Mouse (Mus musculus) heart, embryonic 12.5 days (tissue): ENCODE results near the gene Gm43951. TPM values are rescaled to one million over a fixed set of nuclear protein-coding genes. Genes with fewer than 3 reads are reported as not detected.
"Not testable (repeated sequence)": the region's sequence is repeated elsewhere in the genome, so short reads cannot be mapped to it uniquely, and the experiment has no call there.

Source experiments
- ATAC-seq: fragments of 200-750 bp; cut with Nextera tagmentation; 2 replicates; pipeline ENCODE4 v1.8.0; 2017; ENCODE audit warnings: moderate TSS enrichment, moderate library complexity; ENCODE audit not compliant: insufficient number of reproducible peaks, low FRiP score
- H3K27ac ChIP-seq: fragments of 300-500 bp; sonication (generic); 2 replicates; pipeline ENCODE4 v1.5.1; 2016; ENCODE audit warnings: mild to moderate bottlenecking, moderate library complexity; ENCODE audit not compliant: poor library complexity, severe bottlenecking
- H3K27me3 ChIP-seq: fragments of 300-500 bp; sonication (generic); replicated peaks from 2 replicates; pipeline ENCODE4 v1.6.1; 2016; ENCODE audit warnings: mild to moderate bottlenecking, moderate library complexity
- H3K36me3 ChIP-seq: fragments of 300-500 bp; sonication (generic); 2 replicates; pipeline ENCODE4 v1.6.1; 2016; ENCODE audit warnings: mild to moderate bottlenecking, moderate library complexity
- H3K4me1 ChIP-seq: fragments of 300-500 bp; sonication (generic); replicated peaks from 2 replicates; pipeline ENCODE4 v1.6.1; 2016; ENCODE audit warnings: mild to moderate bottlenecking
- H3K4me2 ChIP-seq: fragments of 300-500 bp; sonication (generic); 2 replicates; pipeline ENCODE4 v1.6.1; 2016; ENCODE audit warnings: mild to moderate bottlenecking, moderate library complexity
- H3K4me3 ChIP-seq: fragments of 300-500 bp; sonication (generic); 2 replicates; pipeline ENCODE4 v1.5.1; 2016; ENCODE audit warnings: mild to moderate bottlenecking
- H3K9ac ChIP-seq: fragments of 300-500 bp; sonication (generic); 2 replicates; pipeline ENCODE4 v1.6.1; 2016; ENCODE audit warnings: mild to moderate bottlenecking, moderate library complexity
- H3K9me3 ChIP-seq: fragments of 300-500 bp; sonication (generic); replicated peaks from 2 replicates; pipeline ENCODE4 v1.6.1; 2016; ENCODE audit warnings: mild to moderate bottlenecking, moderate library complexity
- WGBS: fragments of 180-500 bp; shearing (Covaris S2); methylation state at CpG from one replicate; pipeline ENCODE4 v1.1.7; 2016; 5-methylcytosine and 5-hydroxymethylcytosine counted together
- polyA plus RNA-seq: library from polyadenylated mRNA; unstranded; fragments of >200 nt; fragmentation: Nextera tagmentation; extraction: Ambion mirVana; gene quantifications from 2 replicates; pipeline ENCODE4 v1.2.1, GENCODE M21; 2016

Gene Gm43951
- polyA plus RNA-seq, 1 experiment from 2014 or later, result 0.09 TPM

GRCm38 (mm10) chr11:72203440-72203839, 3.2 kb downstream of the Gm43951 start:
- WGBS, result 76% methylated on average over 1 of the region's 1 CpGs
- no peaks in the 10 kb centered on the region for H3K9me3 ChIP-seq
- no peak overlapping the region for H3K9ac ChIP-seq
- H3K4me2 ChIP-seq, result no peak overlapping the region
- H3K4me3 ChIP-seq, result no peak overlapping the region
- H3K4me1 ChIP-seq, result peaks cover 14% of the 10 kb centered on the region
- H3K36me3 ChIP-seq, result peaks cover 20% of the 10 kb centered on the region
- H3K27ac ChIP-seq, result no peak overlapping the region
- ATAC-seq, result no peak
- no peaks in the 10 kb centered on the region for H3K27me3 ChIP-seq

GRCm38 (mm10) chr11:72196506-72196905, 10.1 kb downstream of the Gm43951 start:
- no peaks in the 10 kb centered on the region for H3K27me3 ChIP-seq
- ATAC-seq, result no peak
- WGBS, result 85% methylated on average over 8 of the region's 8 CpGs
- no peaks in the 10 kb centered on the region for H3K9me3 ChIP-seq
- no peak overlapping the region for H3K9ac ChIP-seq
- H3K36me3 ChIP-seq, result peaks cover 32% of the 10 kb centered on the region
- H3K4me3 ChIP-seq, result no peak overlapping the region
- no peaks in the 10 kb centered on the region for H3K4me1 ChIP-seq
- H3K27ac ChIP-seq, result no peak overlapping the region
- no peak overlapping the region for H3K4me2 ChIP-seq

- no peak for ATAC-seq
- 90% methylated on average over 2 of the region's 2 CpGs for WGBS
- H3K9me3 ChIP-seq, result no peaks in the 10 kb centered on the region
- H3K27me3 ChIP-seq, result no peaks in the 10 kb centered on the region
- H3K9ac ChIP-seq, result no peak overlapping the region
- no peak overlapping the region for H3K4me3 ChIP-seq
- H3K4me1 ChIP-seq, result no peaks in the 10 kb centered on the region
- H3K4me2 ChIP-seq, result no peak overlapping the region
- peaks cover 40% of the 10 kb centered on the region for H3K36me3 ChIP-seq
- no peak overlapping the region for H3K27ac ChIP-seq
These were observed 12.4 kb downstream of the Gm43951 start for GRCm38 (mm10) chr11:72194259-72194658.

GRCm38 (mm10) chr11:72190857-72191256, 15.8 kb downstream of the Gm43951 start:
- H3K4me1 ChIP-seq, result no peaks in the 10 kb centered on the region
- 89% methylated on average over 1 of the region's 1 CpGs for WGBS
- H3K4me3 ChIP-seq, result no peak overlapping the region
- no peak overlapping the region for H3K27ac ChIP-seq
- no peaks in the 10 kb centered on the region for H3K27me3 ChIP-seq
- ATAC-seq, result no peak
- H3K9ac ChIP-seq, result no peak overlapping the region
- H3K4me2 ChIP-seq, result no peak overlapping the region
- H3K9me3 ChIP-seq, result no peaks in the 10 kb centered on the region
- H3K36me3 ChIP-seq, result peaks cover 38% of the 10 kb centered on the region

GRCm38 (mm10) chr11:72184252-72184651, 22.4 kb downstream of the Gm43951 start:
- H3K9me3 ChIP-seq, result no peaks in the 10 kb centered on the region
- 60% methylated on average over 4 of the region's 4 CpGs for WGBS

GRCm38 (mm10) chr11:72181136-72181535, 25.5 kb downstream of the Gm43951 start:
- 84% methylated on average over 4 of the region's 4 CpGs for WGBS
- peaks cover 49% of the 10 kb centered on the region for H3K36me3 ChIP-seq
- ATAC-seq, result no peak
- H3K9ac ChIP-seq, result no peak overlapping the region
- 0 out of 2 replicates have a peak, but pooled peaks cover 3% of the 10 kb centered on the region for H3K4me1 ChIP-seq
- H3K27me3 ChIP-seq, result no peaks in the 10 kb centered on the region
- no peak overlapping the region for H3K27ac ChIP-seq
- H3K4me3 ChIP-seq, result no peak overlapping the region
- H3K9me3 ChIP-seq, result no peaks in the 10 kb centered on the region
- H3K4me2 ChIP-seq, result no peak overlapping the region

More at GRCm38 (mm10) chr11:72184252-72184651, 22.4 kb downstream of the Gm43951 start:
- Histone ChIP-seq H3K36me3 (peaks cover 40% of the 10 kb centered on the region), H3K27me3 (no peaks in the 10 kb centered on the region), H3K4me2 (no peak overlapping the region), H3K9ac (no peak overlapping the region), H3K27ac (no peak overlapping the region), H3K4me1 (0 out of 2 replicates have a peak, but pooled peaks cover 3% of the 10 kb centered on the region), H3K4me3 (no peak overlapping the region)
- no peak for ATAC-seq

- no peak for ATAC-seq
- Histone ChIP-seq H3K4me2 (no peak overlapping the region), H3K27ac (no peak overlapping the region), H3K9ac (no peak overlapping the region), H3K4me1 (0 out of 2 replicates have a peak, but pooled peaks cover 3% of the 10 kb centered on the region), H3K4me3 (no peak overlapping the region), H3K36me3 (peaks cover 51% of the 10 kb centered on the region), H3K27me3 (no peaks in the 10 kb centered on the region), H3K9me3 (no peaks in the 10 kb centered on the region)
- 90% methylated on average over 5 of the region's 5 CpGs for WGBS
These were observed 26.1 kb downstream of the Gm43951 start for GRCm38 (mm10) chr11:72180556-72180955.

GRCm38 (mm10) chr11:72176553-72176952, 30.1 kb downstream of the Gm43951 start:
- Histone ChIP-seq H3K9me3 (no peaks in the 10 kb centered on the region), H3K9ac (no peak overlapping the region), H3K4me2 (no peak overlapping the region), H3K36me3 (peaks cover 75% of the 10 kb centered on the region), H3K4me1 (no peaks in the 10 kb centered on the region), H3K27ac (no peak overlapping the region), H3K4me3 (no peak overlapping the region), H3K27me3 (no peaks in the 10 kb centered on the region)
- no peak for ATAC-seq
- whole genome bisulfite sequencing, result 68% methylated on average over 3 of the region's 3 CpGs

- H3K4me1 ChIP-seq, result no peaks in the 10 kb centered on the region
- no peaks in the 10 kb centered on the region for H3K9me3 ChIP-seq
- H3K36me3 ChIP-seq, result peaks cover 71% of the 10 kb centered on the region
- H3K4me3 ChIP-seq, result no peak overlapping the region
- ATAC-seq, result no peak
- no peaks in the 10 kb centered on the region for H3K27me3 ChIP-seq
- H3K27ac ChIP-seq, result no peak overlapping the region
- H3K4me2 ChIP-seq, result no peak overlapping the region
- H3K9ac ChIP-seq, result no peak overlapping the region
- WGBS, result 86% methylated on average over 5 of the region's 5 CpGs
These were observed 30.7 kb downstream of the Gm43951 start for GRCm38 (mm10) chr11:72175966-72176365.

- Histone ChIP-seq H3K9ac (no peak overlapping the region), H3K27ac (no peak overlapping the region), H3K4me3 (no peak overlapping the region), H3K27me3 (no peaks in the 10 kb centered on the region), H3K4me1 (no peaks in the 10 kb centered on the region), H3K4me2 (no peak overlapping the region), H3K36me3 (peaks cover 75% of the 10 kb centered on the region), H3K9me3 (no peaks in the 10 kb centered on the region)
- 90% methylated on average over 6 of the region's 6 CpGs for WGBS
- ATAC-seq, result no peak
These were observed 31.9 kb downstream of the Gm43951 start for GRCm38 (mm10) chr11:72174721-72175120.

- no peaks in the 10 kb centered on the region for H3K9me3 ChIP-seq
- no peak overlapping the region for H3K4me2 ChIP-seq
- no peaks in the 10 kb centered on the region for H3K4me1 ChIP-seq
- H3K9ac ChIP-seq, result no peak overlapping the region
- H3K36me3 ChIP-seq, result peaks cover 74% of the 10 kb centered on the region
- no peak overlapping the region for H3K27ac ChIP-seq
- H3K27me3 ChIP-seq, result no peaks in the 10 kb centered on the region
- H3K4me3 ChIP-seq, result no peak overlapping the region
- ATAC-seq, result no peak
- WGBS, result 79% methylated on average over 5 of the region's 5 CpGs
These were observed 33.1 kb downstream of the Gm43951 start for GRCm38 (mm10) chr11:72173506-72173905.

- not testable (repeated sequence) for H3K4me2 ChIP-seq, H3K27me3 ChIP-seq, H3K4me1 ChIP-seq, H3K9ac ChIP-seq, H3K9me3 ChIP-seq, ATAC-seq, H3K27ac ChIP-seq, H3K4me3 ChIP-seq
- WGBS, result 80% methylated on average over 4 of the region's 4 CpGs
- peaks cover 71% of the 10 kb centered on the region for H3K36me3 ChIP-seq
These were observed 34.7 kb downstream of the Gm43951 start for GRCm38 (mm10) chr11:72171906-72172305.
